Mouse (Mus musculus): ENCODE results near the gene Acrbp. TPM values are rescaled to one million over a fixed set of nuclear protein-coding genes. Genes with fewer than 3 reads are reported as not detected.

The Acrbp gene
- polyA plus RNA-seq, 1 experiment from 2014 or later, result 10.0 TPM

- no peaks in the 10 kb centered on the region for H3K36me3 ChIP-seq (replicated peaks; ENCODE audit: control insufficient read depth, insufficient read depth, low read depth, low read length)
- H3K4me1 ChIP-seq (ENCODE audit: control insufficient read depth, insufficient read depth, low read length), result peaks cover 3% of the 10 kb centered on the region
- no peak overlapping the region for H3K4me3 ChIP-seq (ENCODE audit: low read depth, low read length)
- no peaks in the 10 kb centered on the region for H3K9me3 ChIP-seq (replicated peaks; ENCODE audit: control insufficient read depth, low read length)
- H3K9ac ChIP-seq (replicated peaks; ENCODE audit: low read length), result peak overlapping the region; percentile 23
- ATAC-seq (replicated peaks; ENCODE audit: insufficient number of reproducible peaks, low FRiP score, low TSS enrichment, low read depth) (peak; percentile 85), DNase-seq (ENCODE audit: low spot score) (peak; percentile 92)
- 0 out of 2 replicates have a peak overlapping the region, but pooled peaks have one; percentile 3 for H3K4me2 ChIP-seq (ENCODE audit: low read depth, low read length)
- no peaks in the 10 kb centered on the region for H3K27me3 ChIP-seq (ENCODE audit: control insufficient read depth, insufficient read depth, low read length)
- WGBS, result 1% methylated on average over 16 of the region's 20 CpGs
- peak overlapping the region; percentile 78 for H3K27ac ChIP-seq (replicated peaks; ENCODE audit: low read depth, low read length)
These were observed 39.3 kb downstream of the Acrbp start for GRCm38 (mm10) chr6:125088561-125089321.

- Histone ChIP-seq H3K36me3 (replicated peaks; ENCODE audit: control insufficient read depth, insufficient read depth, low read depth, low read length) (no peaks in the 10 kb centered on the region), H3K9ac (replicated peaks; ENCODE audit: low read length) (peak overlapping the region; percentile 58), H3K4me2 (ENCODE audit: low read depth, low read length) (peak overlapping the region; percentile 38), H3K9me3 (replicated peaks; ENCODE audit: control insufficient read depth, low read length) (no peaks in the 10 kb centered on the region), H3K27ac (replicated peaks; ENCODE audit: low read depth, low read length) (peak overlapping the region; percentile 78), H3K27me3 (ENCODE audit: control insufficient read depth, insufficient read depth, low read length) (no peaks in the 10 kb centered on the region), H3K4me3 (ENCODE audit: low read depth, low read length) (no peak overlapping the region), H3K4me1 (ENCODE audit: control insufficient read depth, insufficient read depth, low read length) (peaks cover 3% of the 10 kb centered on the region)
- ATAC-seq (replicated peaks; ENCODE audit: insufficient number of reproducible peaks, low FRiP score, low TSS enrichment, low read depth) (peak; percentile 72), DNase-seq (ENCODE audit: low spot score) (peak; percentile 84)
- WGBS, result 2% methylated on average over 15 of the region's 15 CpGs
These were observed 40.2 kb downstream of the Acrbp start for GRCm38 (mm10) chr6:125089521-125090321.

GRCm38 (mm10) chr6:125090341-125091085, 41.0 kb downstream of the Acrbp start:
- H3K9ac ChIP-seq (replicated peaks; ENCODE audit: low read length), result peak overlapping the region; percentile 15; the same call in 1 of the 2 replicates
- 60% methylated on average over 10 of the region's 10 CpGs for WGBS
- peaks cover 3% of the 10 kb centered on the region for H3K4me1 ChIP-seq (ENCODE audit: control insufficient read depth, insufficient read depth, low read length)
- H3K9me3 ChIP-seq (replicated peaks; ENCODE audit: control insufficient read depth, low read length), result no peaks in the 10 kb centered on the region
- DNase-seq (ENCODE audit: low spot score) (no peak), ATAC-seq (replicated peaks; ENCODE audit: insufficient number of reproducible peaks, low FRiP score, low TSS enrichment, low read depth) (no peak)
- peak overlapping the region; percentile 38 for H3K4me2 ChIP-seq (ENCODE audit: low read depth, low read length)
- no peaks in the 10 kb centered on the region for H3K27me3 ChIP-seq (ENCODE audit: control insufficient read depth, insufficient read depth, low read length)
- no peaks in the 10 kb centered on the region for H3K36me3 ChIP-seq (replicated peaks; ENCODE audit: control insufficient read depth, insufficient read depth, low read depth, low read length)
- H3K4me3 ChIP-seq (ENCODE audit: low read depth, low read length), result no peak overlapping the region
- peak overlapping the region; percentile 78 for H3K27ac ChIP-seq (replicated peaks; ENCODE audit: low read depth, low read length)

- Histone ChIP-seq H3K4me2 (ENCODE audit: low read depth, low read length) (no peak overlapping the region), H3K4me1 (ENCODE audit: control insufficient read depth, insufficient read depth, low read length) (peaks cover 3% of the 10 kb centered on the region), H3K27ac (replicated peaks; ENCODE audit: low read depth, low read length) (no peak overlapping the region), H3K9ac (replicated peaks; ENCODE audit: low read length) (no peak overlapping the region), H3K4me3 (ENCODE audit: low read depth, low read length) (no peak overlapping the region), H3K9me3 (replicated peaks; ENCODE audit: control insufficient read depth, low read length) (no peaks in the 10 kb centered on the region), H3K27me3 (ENCODE audit: control insufficient read depth, insufficient read depth, low read length) (no peaks in the 10 kb centered on the region), H3K36me3 (replicated peaks; ENCODE audit: control insufficient read depth, insufficient read depth, low read depth, low read length) (no peaks in the 10 kb centered on the region)
- DNase-seq (ENCODE audit: low spot score) (no peak), ATAC-seq (replicated peaks; ENCODE audit: insufficient number of reproducible peaks, low FRiP score, low TSS enrichment, low read depth) (no peak)
- 80% methylated on average over 5 of the region's 5 CpGs for WGBS
These were observed 42.9 kb downstream of the Acrbp start for GRCm38 (mm10) chr6:125092372-125092771.

GRCm38 (mm10) chr6:125094843-125095242, 45.4 kb downstream of the Acrbp start:
- Histone ChIP-seq H3K4me1 (ENCODE audit: control insufficient read depth, insufficient read depth, low read length) (peaks cover 16% of the 10 kb centered on the region), H3K4me2 (ENCODE audit: low read depth, low read length) (no peak overlapping the region), H3K27me3 (ENCODE audit: control insufficient read depth, insufficient read depth, low read length) (no peaks in the 10 kb centered on the region), H3K36me3 (replicated peaks; ENCODE audit: control insufficient read depth, insufficient read depth, low read depth, low read length) (peaks cover 2% of the 10 kb centered on the region), H3K27ac (replicated peaks; ENCODE audit: low read depth, low read length) (no peak overlapping the region; the same call in 1 of the 2 replicates), H3K4me3 (ENCODE audit: low read depth, low read length) (no peak overlapping the region), H3K9me3 (replicated peaks; ENCODE audit: control insufficient read depth, low read length) (no peaks in the 10 kb centered on the region), H3K9ac (replicated peaks; ENCODE audit: low read length) (no peak overlapping the region)
- 75% methylated on average over 3 of the region's 3 CpGs for WGBS
- no peak for ATAC-seq (replicated peaks; ENCODE audit: insufficient number of reproducible peaks, low FRiP score, low TSS enrichment, low read depth)
- no peak for DNase-seq (ENCODE audit: low spot score)

DNA sequence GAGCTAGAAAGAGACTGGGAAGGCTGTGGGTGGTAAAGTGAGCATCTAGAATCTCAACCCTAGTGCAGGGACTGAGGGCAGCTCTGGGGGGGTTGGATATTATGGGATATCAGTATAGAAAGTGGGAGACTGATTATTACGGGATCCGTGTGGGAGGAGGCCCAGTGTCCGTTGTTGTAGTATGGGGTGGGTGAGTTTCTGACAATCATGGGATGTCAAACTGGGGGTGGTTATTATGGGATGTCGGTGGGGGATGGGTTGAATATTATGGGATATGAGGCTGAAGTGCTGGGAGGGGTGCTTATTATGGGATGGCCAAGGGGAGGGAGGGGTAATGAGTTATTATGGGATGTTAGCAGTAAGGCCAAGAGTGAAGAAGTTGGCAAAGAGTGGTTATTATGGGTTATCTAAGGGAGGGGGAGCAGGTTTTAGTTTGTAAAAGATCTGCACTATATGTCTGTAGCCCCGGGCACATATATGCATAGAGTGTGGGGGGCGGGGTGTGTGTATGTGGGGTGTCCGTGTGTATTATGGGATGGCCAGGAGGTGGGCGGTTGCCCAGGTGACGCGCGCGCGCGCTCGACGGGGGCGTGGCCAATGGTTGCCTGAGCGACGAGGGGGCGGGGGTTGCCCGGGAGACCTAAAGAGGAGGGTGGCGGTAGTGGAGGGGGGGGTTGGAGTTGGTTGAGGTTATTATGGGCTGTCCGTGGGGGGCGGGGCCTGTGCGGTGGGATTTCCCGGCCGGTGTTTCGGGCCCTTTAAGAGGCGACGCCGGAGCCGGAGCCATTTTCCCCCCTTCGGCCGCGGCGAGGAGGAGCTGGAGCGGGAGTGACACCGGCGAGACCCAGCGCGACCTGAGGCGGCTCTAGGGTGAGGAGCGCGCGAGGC, 46.1 kb downstream of the Acrbp start, which contains the start of gene Chd4:
TSS of gene Chd4 (plus strand) at position 591 of the 888 bp plus-strand sequence.
- Histone ChIP-seq H3K9me3 (replicated peaks; ENCODE audit: control insufficient read depth, low read length) (no peaks in the 10 kb centered on the region), H3K27ac (replicated peaks; ENCODE audit: low read depth, low read length) (peak within 1 kb of the TSS; percentile 95), H3K9ac (replicated peaks; ENCODE audit: low read length) (peak within 1 kb of the TSS; percentile 88), H3K4me2 (ENCODE audit: low read depth, low read length) (peak within 1 kb of the TSS; percentile 89), H3K36me3 (replicated peaks; ENCODE audit: control insufficient read depth, insufficient read depth, low read depth, low read length) (peaks cover 6% of the 10 kb centered on the region), H3K4me3 (ENCODE audit: low read depth, low read length) (peak within 1 kb of the TSS; percentile 95), H3K27me3 (ENCODE audit: control insufficient read depth, insufficient read depth, low read length) (no peaks in the 10 kb centered on the region), H3K4me1 (ENCODE audit: control insufficient read depth, insufficient read depth, low read length) (peaks cover 16% of the 10 kb centered on the region)
- peak; percentile 65 for ATAC-seq (replicated peaks; ENCODE audit: insufficient number of reproducible peaks, low FRiP score, low TSS enrichment, low read depth)
- 2% methylated on average over 42 of the region's 45 CpGs for WGBS
- DNase-seq (ENCODE audit: low spot score), result peak; percentile 93

GRCm38 (mm10) chr6:125096279-125096596, 46.7 kb downstream of the Acrbp start:
- Histone ChIP-seq H3K9me3 (replicated peaks; ENCODE audit: control insufficient read depth, low read length) (no peaks in the 10 kb centered on the region), H3K36me3 (replicated peaks; ENCODE audit: control insufficient read depth, insufficient read depth, low read depth, low read length) (peaks cover 9% of the 10 kb centered on the region), H3K4me3 (ENCODE audit: low read depth, low read length) (peak overlapping the region; percentile 95), H3K27me3 (ENCODE audit: control insufficient read depth, insufficient read depth, low read length) (no peaks in the 10 kb centered on the region), H3K27ac (replicated peaks; ENCODE audit: low read depth, low read length) (peak overlapping the region; percentile 95), H3K4me1 (ENCODE audit: control insufficient read depth, insufficient read depth, low read length) (peaks cover 16% of the 10 kb centered on the region), H3K9ac (replicated peaks; ENCODE audit: low read length) (peak overlapping the region; percentile 88), H3K4me2 (ENCODE audit: low read depth, low read length) (peak overlapping the region; percentile 89)
- no peak; the same call in 1 of the 2 replicates for ATAC-seq (replicated peaks; ENCODE audit: insufficient number of reproducible peaks, low FRiP score, low TSS enrichment, low read depth)
- DNase-seq (ENCODE audit: low spot score), result no peak
- 0% methylated on average over 24 of the region's 32 CpGs for WGBS
